Mouse (Mus musculus) intestine, embryonic 16.5 days (tissue): ENCODE measurements around the gene Zfy2. TPM values are rescaled to one million over a fixed set of nuclear protein-coding genes. Genes with fewer than 3 reads are reported as not detected.

ENCODE experiments used
- ATAC-seq: fragments of 200-750 bp; cut with Nextera tagmentation; 2 replicates; pipeline ENCODE4 v1.8.0; 2017; ENCODE audit warnings: moderate TSS enrichment, moderate library complexity
- H3K27ac ChIP-seq: fragments of 300-500 bp; sonication (generic); 2 replicates; pipeline ENCODE4 v1.5.1; 2014; ENCODE audit warnings: mild to moderate bottlenecking, low read length
- H3K27me3 ChIP-seq: fragments of 300-500 bp; sonication (generic); replicated peaks from 2 replicates; pipeline ENCODE4 v1.6.1; 2014; ENCODE audit warnings: low read length, control low read depth, mixed read lengths; ENCODE audit not compliant: control insufficient read depth, insufficient read depth
- H3K36me3 ChIP-seq: fragments of 300-500 bp; sonication (generic); 2 replicates; pipeline ENCODE4 v1.6.1; 2014; ENCODE audit warnings: low read length, control low read depth; ENCODE audit not compliant: control insufficient read depth, insufficient read depth
- H3K4me1 ChIP-seq: fragments of 300-500 bp; sonication (generic); 2 replicates; pipeline ENCODE4 v1.6.1; 2014; ENCODE audit warnings: low read length, control low read depth, mixed read lengths; ENCODE audit not compliant: control insufficient read depth, insufficient read depth
- H3K4me2 ChIP-seq: fragments of 300-500 bp; sonication (generic); 2 replicates; pipeline ENCODE4 v1.6.1; 2014; ENCODE audit warnings: low read depth, low read length, control low read depth
- H3K4me3 ChIP-seq: fragments of 300-500 bp; sonication (generic); 2 replicates; pipeline ENCODE4 v1.5.1; 2014; ENCODE audit warnings: mild to moderate bottlenecking, low read length
- H3K9ac ChIP-seq: fragments of 300-500 bp; sonication (generic); 2 replicates; pipeline ENCODE4 v1.6.1; 2014; ENCODE audit warnings: low read depth, low read length
- H3K9me3 ChIP-seq: fragments of 300-500 bp; sonication (generic); 2 replicates; pipeline ENCODE4 v1.6.1; 2016; ENCODE audit warnings: low read length, control low read depth; ENCODE audit not compliant: control insufficient read depth
- WGBS: fragments of 180-500 bp; shearing (Covaris S2); extraction: QIAGEN DNeasy Blood & Tissue Kit; methylation state at CpG from one replicate; pipeline ENCODE4 v1.1.7; 2014; 5-methylcytosine and 5-hydroxymethylcytosine counted together
- polyA plus RNA-seq: library from polyadenylated mRNA; unstranded; fragments of >200 nt; fragmentation: Nextera tagmentation; extraction: Ambion mirVana; gene quantifications from 2 replicates; pipeline ENCODE4 v1.2.1, GENCODE M21; 2015

Gene Zfy2
- not detected in 2 replicates for polyA plus RNA-seq

GRCm38 (mm10) chrY:2170309-2170708 lies at the start of gene Zfy2:
TSS of gene Zfy2 (minus strand) at chrY:2170409.
- no peaks in the 10 kb centered on the region for H3K4me1 ChIP-seq
- H3K27ac ChIP-seq, result no peak within 1 kb of the TSS
- no peaks in the 10 kb centered on the region for H3K9me3 ChIP-seq
- WGBS, result 81% methylated on average over 1 of the region's 2 CpGs
- no peak for ATAC-seq
- H3K9ac ChIP-seq, result no peak within 1 kb of the TSS
- H3K4me3 ChIP-seq, result no peak within 1 kb of the TSS
- no peaks in the 10 kb centered on the region for H3K27me3 ChIP-seq
- no peaks in the 10 kb centered on the region for H3K36me3 ChIP-seq
- H3K4me2 ChIP-seq, result no peak within 1 kb of the TSS
